Comparison of ENCODE assay signal across 12 mouse cellular contexts in genomic region chr11:109266161-109266910, GRCm38 (mm10). TPM values are rescaled to one million over a fixed set of nuclear protein-coding genes. Genes with fewer than 3 reads are reported as not detected.
DNase-seq lines count a peak whose midpoint lies in the region; ATAC-seq and TF ChIP-seq lines count a peak whose summit lies in the region.
"Had no signal": no experiment of that assay in that cellular context is flagged by ENCODE, and none has a peak within 500 bp of the region (broad histone marks: within the 10 kb centered on the region; RNA-seq: fewer than 3 reads in every experiment).

No protein-coding gene starts in this region.

- WGBS in forebrain, embryonic 14.5 days, result 84% methylated on average over 12 of the region's 12 CpGs
- 89% methylated on average over 12 of the region's 12 CpGs for WGBS in forebrain, embryonic 10.5 days
- 60% methylated on average over 12 of the region's 12 CpGs for WGBS in lung, adult 2 months
- WGBS in stomach, embryonic 14.5 days, result 59% methylated on average over 12 of the region's 12 CpGs

- no peaks in the 10 kb centered on the region; the same call in 1 of the 2 replicates for H3K4me1 ChIP-seq in forebrain, embryonic 14.5 days (ENCODE audit: control insufficient read depth, insufficient read depth, low read length)
- H3K4me1 ChIP-seq in forebrain, embryonic 10.5 days, result peaks cover 20% of the 10 kb centered on the region
- H3K4me1 ChIP-seq in lung, adult 2 months (ENCODE audit: control insufficient read depth, insufficient read depth, low read length), result peaks cover 2% of the 10 kb centered on the region; the same call in 1 of the 2 replicates
- 0 out of 2 replicates have a peak, but pooled peaks cover 3% of the 10 kb centered on the region for H3K4me1 ChIP-seq in stomach, embryonic 14.5 days (ENCODE audit: control insufficient read depth, insufficient read depth, low read length)

- peak; percentile 47 for DNase-seq in forebrain, embryonic 14.5 days (ENCODE audit: low spot score)
- no peak for DNase-seq in forebrain, embryonic 10.5 days (ENCODE audit: extremely low spot score, low spot score)
- peak; percentile 10 to 60 for DNase-seq in lung, adult 18-20 months
- no peak for DNase-seq in lung, adult 2 months
- peak; percentile 28 to 39 for DNase-seq in layer of hippocampus, postnatal 36 days
- no peak for DNase-seq in heart, postnatal 10 days
- DNase-seq in kidney, postnatal 10 days, result no peak
- DNase-seq: kidney, postnatal 14 days had no signal

- no peaks in the 10 kb centered on the region for H3K36me3 ChIP-seq in forebrain, embryonic 14.5 days (ENCODE audit: control insufficient read depth, insufficient read depth, low read length)
- no peaks in the 10 kb centered on the region for H3K36me3 ChIP-seq in forebrain, embryonic 10.5 days (replicated peaks)
- H3K36me3 ChIP-seq in stomach, embryonic 14.5 days (ENCODE audit: control insufficient read depth, insufficient read depth, low read length), result no peaks in the 10 kb centered on the region
- H3K36me3 ChIP-seq: G1E; limb, embryonic 15.5 days had no signal

- no peak overlapping the region for H3K9ac ChIP-seq in forebrain, embryonic 14.5 days (ENCODE audit: low read length)
- no peak overlapping the region for H3K9ac ChIP-seq in stomach, embryonic 14.5 days (replicated peaks; ENCODE audit: low read depth, low read length)
- H3K9ac ChIP-seq: limb, embryonic 15.5 days had no signal

- intact Hi-C loops in heart, postnatal 10 days (cut with DNase I), result no loop called here

- H3K9me3 ChIP-seq in forebrain, embryonic 14.5 days (replicated peaks; ENCODE audit: control insufficient read depth, low read length), result no peaks in the 10 kb centered on the region
- H3K9me3 ChIP-seq in forebrain, embryonic 10.5 days, result no peaks in the 10 kb centered on the region
- no peaks in the 10 kb centered on the region for H3K9me3 ChIP-seq in stomach, embryonic 14.5 days (ENCODE audit: control insufficient read depth, low read depth, low read length)
- H3K9me3 ChIP-seq: limb, embryonic 15.5 days had no signal

- no peak for TF ChIP-seq POLR2A in lung, adult 2 months (IDR thresholded peaks at IDR 0.05; ENCODE audit: borderline replicate concordance, extremely low read depth, low read depth, low read length)

- H3K27ac ChIP-seq in forebrain, embryonic 14.5 days (ENCODE audit: low read depth, low read length), result no peak overlapping the region
- no peak overlapping the region for H3K27ac ChIP-seq in forebrain, embryonic 10.5 days
- H3K27ac ChIP-seq in stomach, embryonic 14.5 days (ENCODE audit: low read length), result no peak overlapping the region
- H3K27ac ChIP-seq: limb, embryonic 15.5 days; macrophage had no signal

- no peak overlapping the region for H3K4me2 ChIP-seq in forebrain, embryonic 14.5 days (ENCODE audit: low read length)
- no peak overlapping the region for H3K4me2 ChIP-seq in stomach, embryonic 14.5 days (replicated peaks; ENCODE audit: low read depth, low read length)
- H3K4me2 ChIP-seq: limb, embryonic 15.5 days had no signal

- ATAC-seq in forebrain, embryonic 14.5 days, result no peak
- peak; percentile 60; the same call in 1 of the 2 replicates for ATAC-seq in stomach, embryonic 14.5 days (ENCODE audit: insufficient number of reproducible peaks, insufficient read depth, low FRiP score, low read depth)

- TF ChIP-seq CTCF in lung, adult 2 months (IDR thresholded peaks at IDR 0.05; ENCODE audit: insufficient read depth, low read length), result no peak

- H3K27me3 ChIP-seq in forebrain, embryonic 14.5 days (replicated peaks; ENCODE audit: control insufficient read depth, insufficient read depth, low read length), result no peaks in the 10 kb centered on the region
- H3K27me3 ChIP-seq in forebrain, embryonic 10.5 days (ENCODE audit: poor library complexity, severe bottlenecking), result no peaks in the 10 kb centered on the region
- H3K27me3 ChIP-seq in stomach, embryonic 14.5 days (ENCODE audit: control insufficient read depth, insufficient read depth, low read length), result no peaks in the 10 kb centered on the region
- H3K27me3 ChIP-seq: limb, embryonic 15.5 days had no signal

- H3K4me3 ChIP-seq in forebrain, embryonic 14.5 days (ENCODE audit: low read depth, low read length), result no peak overlapping the region
- no peak overlapping the region for H3K4me3 ChIP-seq in forebrain, embryonic 10.5 days
- no peak overlapping the region for H3K4me3 ChIP-seq in lung, adult 2 months (replicated peaks; ENCODE audit: extremely low read depth, low read depth, low read length)
- H3K4me3 ChIP-seq in stomach, embryonic 14.5 days (ENCODE audit: low read depth, low read length), result no peak overlapping the region
- H3K4me3 ChIP-seq: limb, embryonic 15.5 days had no signal

RNA-seq across cellular contexts. Expression of gene Rgs9, which starts 31.6 kb away (rescaled TPM):
- polyA plus RNA-seq in forebrain, embryonic 14.5 days (2014; fragmentation: Nextera tagmentation; extraction: Ambion mirVana), result 4.3 and 5.4 TPM in 2 replicates
- 1.3 and 2.0 TPM in 2 replicates for polyA plus RNA-seq in forebrain, embryonic 10.5 days (2016; fragmentation: Nextera tagmentation; extraction: Ambion mirVana)
- 10.7 and 11.5 TPM in 2 replicates for polyA plus RNA-seq in lung, adult 2 months (2012; rRNA removed)
- total RNA-seq in layer of hippocampus, postnatal 36 days (2021), result 10 to 100 TPM; 12.8 to 15.0 TPM
- 1.4 and 2.2 TPM in 2 replicates for polyA plus RNA-seq in stomach, embryonic 14.5 days (2014; fragmentation: Nextera tagmentation; extraction: Ambion mirVana)
- under 1 TPM; 0.62 to 0.69 TPM for total RNA-seq in heart, postnatal 10 days (2021)
- polyA plus RNA-seq: G1E, macrophage had no signal

Comparison
In these comparisons a context has a peak if more than half of its experiments do, and no peak if none do; other contexts are left out.
1. DNase-seq: peak in forebrain, embryonic 14.5 days (single experiment), lung, adult 18-20 months (2 of 2) and layer of hippocampus, postnatal 36 days (2 of 2); none in forebrain, embryonic 10.5 days (single experiment), lung, adult 2 months (single experiment), heart, postnatal 10 days (0 of 2) and kidney, postnatal 10 days (single experiment).